Mouse (Mus musculus) granulocyte monocyte progenitor cell, adult 5-6 weeks (primary cell): ENCODE results near the gene Pbx1. TPM values are rescaled to one million over a fixed set of nuclear protein-coding genes. Genes with fewer than 3 reads are reported as not detected.

Experiments used
- ATAC-seq: replicated peaks from 2 replicates; pipeline ENCODE4 v1.8.0; 2016; ENCODE audit warnings: mild to moderate bottlenecking, moderate TSS enrichment, inconsistent platforms; ENCODE audit not compliant: poor library complexity, severe bottlenecking
- total RNA-seq, 2 experiments: library from RNA; stranded (forward) in 1 of 2; stranded (reverse) in 1 of 2; fragments of 200-712, 200-1000 nt in 1 of 2; fragments of >200 nt in 1 of 2; fragmentation: Nextera tagmentation in 1 of 2; gene quantifications; 2 replicates each; pipeline ENCODE4 v1.2.3; 2014 to 2017

The Pbx1 gene
- total RNA-seq, 2 experiments from 2014 or later: 4.1 to 8.2 TPM

DNA sequence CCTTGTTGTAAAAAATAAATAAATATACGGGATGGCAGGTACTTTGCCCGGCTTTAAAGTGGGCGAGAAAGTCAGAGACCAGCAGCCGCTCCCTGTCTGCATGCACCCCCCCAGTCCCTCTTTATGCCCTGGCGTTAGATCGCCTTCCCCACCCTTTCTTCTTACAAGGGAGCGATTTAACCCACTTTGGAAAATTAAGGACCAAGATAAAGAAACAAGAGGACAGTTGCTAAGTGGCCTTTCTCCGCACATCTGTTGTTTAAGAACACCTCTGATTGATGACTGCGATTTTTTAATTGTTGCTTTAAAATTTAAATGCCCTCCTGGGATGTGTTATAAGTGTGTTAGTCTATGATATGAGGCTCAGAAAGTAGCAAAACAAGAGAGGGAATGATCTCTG, 5.2 kb downstream of the Pbx1 start:
- no peak for ATAC-seq

- ATAC-seq: no peak
Observed at GRCm38 (mm10) chr1:168426281-168426680, 5.8 kb downstream of the Pbx1 start.

DNA sequence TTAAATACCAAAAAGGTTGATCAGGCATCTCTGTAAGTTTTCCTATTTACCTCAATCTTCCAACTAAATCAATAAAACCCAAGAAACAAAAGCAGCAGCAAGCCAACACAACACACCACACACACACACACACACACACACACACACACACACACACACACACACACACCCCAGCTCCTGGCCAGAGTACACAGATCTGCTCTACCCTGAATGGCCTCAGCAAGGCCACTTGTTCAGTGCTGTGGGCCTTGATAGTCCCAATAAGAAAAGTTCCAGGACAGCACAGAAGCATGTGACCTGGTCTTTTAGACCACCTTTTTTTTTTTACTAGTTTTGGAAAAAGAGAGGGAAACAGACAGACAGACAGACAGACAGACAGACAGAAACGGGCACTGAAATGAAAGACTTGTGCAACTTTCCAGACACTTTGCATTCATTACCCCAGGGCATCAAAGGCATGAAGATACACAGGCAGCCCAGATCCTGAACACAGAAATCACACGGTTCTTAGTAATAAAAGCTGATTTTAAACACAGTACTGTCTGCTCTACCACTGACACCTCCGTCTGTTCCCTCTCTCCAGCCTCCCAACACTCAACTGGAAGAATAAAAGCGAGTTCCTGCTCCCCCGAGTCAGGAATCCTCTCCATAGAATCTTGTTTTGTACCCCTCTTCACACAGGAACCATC, 6.9 kb downstream of the Pbx1 start:
- no peak for ATAC-seq

DNA sequence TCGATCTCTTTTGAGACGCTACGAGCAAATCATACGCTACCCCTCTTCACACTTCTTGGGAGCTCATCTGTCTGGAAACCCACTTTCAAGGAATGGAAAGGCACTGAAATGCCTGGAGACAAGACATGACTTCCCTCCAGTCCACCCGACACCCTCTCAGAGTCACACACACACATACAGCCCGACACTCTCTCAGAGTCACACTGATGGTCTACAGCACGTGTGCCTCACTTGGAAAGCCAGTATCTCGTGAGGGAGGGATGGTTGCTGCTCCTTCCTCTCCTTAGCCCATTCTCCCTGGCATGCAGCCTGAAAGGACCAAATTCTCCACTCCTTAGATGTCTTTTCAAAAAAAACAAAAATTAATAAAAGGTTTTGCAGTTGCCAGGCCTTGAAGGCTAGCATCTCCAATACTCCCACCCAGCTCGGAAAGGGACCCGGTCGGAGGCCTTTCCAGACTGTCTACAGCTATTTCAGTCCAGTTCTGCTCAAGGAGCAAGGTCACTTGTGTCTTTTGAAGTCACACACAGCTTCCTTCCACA, 8.6 kb downstream of the Pbx1 start:
- ATAC-seq: no peak

GRCm38 (mm10) chr1:168418903-168419302, 13.2 kb downstream of the Pbx1 start:
- no peak for ATAC-seq

GRCm38 (mm10) chr1:168417626-168418025, 14.4 kb downstream of the Pbx1 start:
- ATAC-seq: no peak

GRCm38 (mm10) chr1:168416729-168417437, 15.2 kb downstream of the Pbx1 start:
- ATAC-seq: 0 out of 2 replicates have a peak, but pooled peaks have one; percentile 22

GRCm38 (mm10) chr1:168410611-168411010, 21.5 kb downstream of the Pbx1 start:
- ATAC-seq: no peak

- no peak for ATAC-seq
Observed at GRCm38 (mm10) chr1:168410054-168410453, 22.0 kb downstream of the Pbx1 start.

DNA sequence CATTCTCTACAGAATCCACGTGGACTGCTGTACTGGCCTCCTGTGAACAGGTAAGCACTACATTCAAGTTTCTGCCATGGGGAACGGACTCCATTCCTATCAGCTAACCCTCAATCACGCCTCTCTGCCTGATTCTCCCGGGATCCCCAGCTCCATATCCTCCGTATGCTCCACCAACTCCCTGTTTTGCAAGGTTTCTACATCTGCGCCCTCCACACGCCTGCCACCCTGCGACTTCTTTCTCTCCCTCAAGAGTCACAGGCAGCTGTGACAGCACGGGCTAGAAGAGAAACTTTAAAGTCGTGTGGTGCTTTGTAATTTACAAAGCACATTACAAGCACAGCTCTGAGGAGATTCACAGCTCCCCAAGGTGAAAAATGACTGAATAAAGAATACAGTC, 23.3 kb downstream of the Pbx1 start:
- no peak for ATAC-seq

- ATAC-seq: no peak
Observed at GRCm38 (mm10) chr1:168407958-168408357, 24.1 kb downstream of the Pbx1 start.

GRCm38 (mm10) chr1:168406291-168406675, 25.8 kb downstream of the Pbx1 start:
- ATAC-seq: no peak

- no peak for ATAC-seq
Observed at GRCm38 (mm10) chr1:168405645-168406290, 26.3 kb downstream of the Pbx1 start.

DNA sequence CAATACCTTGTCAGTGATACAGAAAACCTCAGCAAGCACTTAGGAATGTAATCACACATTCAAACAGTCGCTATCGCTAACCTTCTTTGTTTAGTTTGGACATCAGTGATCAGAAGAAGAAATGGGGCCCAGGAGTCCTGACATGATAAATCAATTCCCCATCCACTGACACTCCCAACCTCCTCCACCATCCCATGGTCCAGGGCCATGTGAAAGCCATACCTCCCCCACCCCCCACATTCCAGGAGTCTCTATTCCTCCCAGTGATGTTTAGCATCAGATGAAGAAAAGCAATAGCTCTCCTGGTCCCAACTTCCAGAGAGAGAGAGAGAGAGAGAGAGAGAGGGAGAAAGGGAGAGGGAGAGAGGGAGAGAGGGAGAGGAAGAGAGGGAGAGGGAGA, 28.5 kb downstream of the Pbx1 start:
- no peak for ATAC-seq

DNA sequence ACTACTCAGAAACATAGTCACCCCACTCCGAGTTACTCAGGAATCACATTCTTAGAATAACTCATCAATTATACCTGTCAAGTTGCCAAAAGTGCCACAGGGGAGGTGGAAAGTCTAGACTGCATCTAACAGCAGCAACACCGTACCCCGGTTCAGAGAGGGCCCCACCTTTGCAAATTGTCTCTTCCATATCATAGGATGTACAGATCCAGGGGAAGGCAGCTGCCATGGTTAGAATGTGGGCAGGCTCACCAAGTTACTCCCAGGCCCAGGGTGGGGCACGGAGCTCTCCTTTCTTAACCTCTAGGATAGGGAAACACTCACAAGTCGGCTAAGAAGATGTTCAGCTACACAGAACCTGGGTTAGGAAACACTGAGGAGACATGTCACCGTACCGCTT, 29.4 kb downstream of the Pbx1 start:
- no peak for ATAC-seq

DNA sequence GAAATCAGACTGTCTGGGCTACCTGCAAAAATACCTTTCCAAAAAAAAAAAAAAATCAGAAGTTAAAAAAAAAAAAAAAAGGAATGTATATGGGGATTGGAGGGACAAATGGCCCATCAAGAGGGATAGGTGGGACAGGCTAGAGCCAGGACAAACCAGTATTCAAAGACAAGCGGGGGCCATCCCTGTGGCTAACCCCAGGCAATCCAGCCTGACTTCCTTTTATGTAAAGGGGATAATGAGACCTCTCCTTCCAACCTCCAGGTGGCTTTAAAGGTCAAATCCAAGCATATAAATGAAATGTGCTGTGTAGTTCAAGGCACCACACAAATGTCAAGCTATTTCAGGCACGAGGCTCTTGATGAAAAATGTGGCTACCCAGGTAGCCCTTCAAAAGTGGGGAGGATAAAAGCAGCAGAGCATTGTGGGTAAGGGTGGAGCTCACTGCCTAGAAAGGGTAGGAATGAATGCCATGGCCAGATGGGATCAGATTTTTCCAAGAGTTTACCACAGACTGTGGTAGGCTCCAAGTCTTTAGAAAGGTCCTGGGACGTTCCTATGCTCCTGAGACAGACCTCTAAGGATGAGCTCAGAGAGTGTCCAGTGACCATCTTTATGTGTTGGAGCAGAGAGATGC, 36.4 kb downstream of the Pbx1 start:
- ATAC-seq: no peak

GRCm38 (mm10) chr1:168394535-168394934, 37.5 kb downstream of the Pbx1 start:
- no peak for ATAC-seq

GRCm38 (mm10) chr1:168393456-168393855, 38.6 kb downstream of the Pbx1 start:
- ATAC-seq: no peak

DNA sequence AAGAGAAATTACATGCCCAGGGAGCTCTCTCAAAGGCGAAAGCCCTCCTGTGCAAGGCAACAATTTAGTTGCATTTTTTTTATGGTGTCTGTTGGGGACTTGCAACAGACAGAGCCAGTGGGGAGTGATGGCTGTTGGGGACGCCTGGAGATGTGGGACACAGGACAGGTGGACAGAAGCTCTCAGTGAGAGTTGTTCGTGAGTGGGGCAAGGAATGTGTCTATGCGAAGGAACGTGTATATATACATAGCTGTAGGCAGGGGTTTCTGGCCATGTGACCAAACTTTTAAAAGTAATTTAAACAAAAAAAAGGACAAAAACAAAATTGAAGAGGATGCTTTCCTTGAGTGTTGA, 39.6 kb downstream of the Pbx1 start:
- ATAC-seq: no peak

- no peak for ATAC-seq
Observed at GRCm38 (mm10) chr1:168391617-168392499, 40.2 kb downstream of the Pbx1 start.
